Mouse (Mus musculus): Measurements from ENCODE around the gene Ets1.

Gene Ets1

GRCm38 (mm10) chr9:32635627-32636385, at the start of gene Ets1:
Gene Ets1 (plus strand): TSS chr9:32636221.
- no peak for DNase-seq (ENCODE audit: low spot score)

- peak; percentile 87 for DNase-seq (ENCODE audit: low spot score)
These were observed 46.1 kb upstream of the Ets1 start for GRCm38 (mm10) chr9:32589900-32590299.

- DNase-seq (ENCODE audit: low spot score) = no peak
These were observed 45.5 kb upstream of the Ets1 start for GRCm38 (mm10) chr9:32590571-32590970.

GRCm38 (mm10) chr9:32591732-32592582, 44.1 kb upstream of the Ets1 start:
- peak; percentile 88 for DNase-seq (ENCODE audit: low spot score)

- no peak for DNase-seq (ENCODE audit: low spot score)
These were observed 43.5 kb upstream of the Ets1 start for GRCm38 (mm10) chr9:32592583-32592890.

- no peak for DNase-seq (ENCODE audit: low spot score)
These were observed 42.2 kb upstream of the Ets1 start for GRCm38 (mm10) chr9:32593816-32594215.

- DNase-seq (ENCODE audit: low spot score) = peak; percentile 79
These were observed 41.7 kb upstream of the Ets1 start for GRCm38 (mm10) chr9:32594346-32594745.

GRCm38 (mm10) chr9:32595076-32595820, 40.8 kb upstream of the Ets1 start:
- DNase-seq (ENCODE audit: low spot score) = no peak

GRCm38 (mm10) chr9:32596366-32596765, 39.7 kb upstream of the Ets1 start:
- DNase-seq (ENCODE audit: low spot score) = no peak

GRCm38 (mm10) chr9:32601953-32602352, 34.1 kb upstream of the Ets1 start:
- no peak for DNase-seq (ENCODE audit: low spot score)

GRCm38 (mm10) chr9:32603097-32603496, 32.9 kb upstream of the Ets1 start:
- no peak for DNase-seq (ENCODE audit: low spot score)

GRCm38 (mm10) chr9:32607218-32607617, 28.8 kb upstream of the Ets1 start:
- no peak for DNase-seq (ENCODE audit: low spot score)

GRCm38 (mm10) chr9:32608831-32609610, 27.0 kb upstream of the Ets1 start:
- DNase-seq (ENCODE audit: low spot score) = no peak

GRCm38 (mm10) chr9:32610218-32610617, 25.8 kb upstream of the Ets1 start:
- no peak for DNase-seq (ENCODE audit: low spot score)

- DNase-seq (ENCODE audit: low spot score) = no peak
These were observed 25.4 kb upstream of the Ets1 start for GRCm38 (mm10) chr9:32610631-32611030.

- DNase-seq (ENCODE audit: low spot score) = no peak
These were observed 24.7 kb upstream of the Ets1 start for GRCm38 (mm10) chr9:32611340-32611739.

- DNase-seq (ENCODE audit: low spot score) = no peak
These were observed 23.6 kb upstream of the Ets1 start for GRCm38 (mm10) chr9:32612426-32612825.

GRCm38 (mm10) chr9:32612861-32613421, 23.1 kb upstream of the Ets1 start:
- peak; percentile 46 for DNase-seq (ENCODE audit: low spot score)

GRCm38 (mm10) chr9:32614191-32614590, 21.8 kb upstream of the Ets1 start:
- DNase-seq (ENCODE audit: low spot score) = no peak

GRCm38 (mm10) chr9:32615461-32615860, 20.6 kb upstream of the Ets1 start:
- no peak for DNase-seq (ENCODE audit: low spot score)

- peak; percentile 88 for DNase-seq (ENCODE audit: low spot score)
These were observed 20.0 kb upstream of the Ets1 start for GRCm38 (mm10) chr9:32615986-32616385.
